Mouse (Mus musculus) cerebellum, adult 2 months (tissue): Measurements from ENCODE around the gene Ddx54. TPM values are rescaled to one million over a fixed set of nuclear protein-coding genes. Genes with fewer than 3 reads are reported as not detected.

Experiments
- DNase-seq, 2 experiments: peaks; one replicate each; pipeline ENCODE4 v3.0.0; 2021
- H3K27ac ChIP-seq: fragments of 200-500 bp; 2 replicates; pipeline ENCODE4 v1.5.1; 2012; ENCODE audit warnings: low read length, control low read depth, inconsistent platforms; ENCODE audit not compliant: insufficient read depth
- H3K27me3 ChIP-seq: fragments of 200-500 bp; 2 replicates; pipeline ENCODE4 v1.6.1; 2012; ENCODE audit warnings: inconsistent platforms, mild to moderate bottlenecking, low read length, moderate library complexity; ENCODE audit not compliant: control insufficient read depth, insufficient read depth
- H3K4me1 ChIP-seq: fragments of 200-500 bp; 2 replicates; pipeline ENCODE4 v1.6.1; 2011; ENCODE audit warnings: low read length; ENCODE audit not compliant: control insufficient read depth, insufficient read depth
- H3K4me3 ChIP-seq: fragments of 200-500 bp; replicated peaks from 2 replicates; pipeline ENCODE3; 2011; ENCODE audit warnings: mild to moderate bottlenecking, low read depth, low read length, control low read depth; ENCODE audit not compliant: insufficient read depth
- CTCF ChIP-seq: fragments of 200-500 bp; IDR thresholded peaks from 2 replicates; pipeline ENCODE4 v1.5.1; 2011; ENCODE audit warnings: low read depth, mild to moderate bottlenecking, control low read depth, low read length, moderate library complexity, borderline replicate concordance; ENCODE audit not compliant: insufficient read depth
- POLR2A ChIP-seq: fragments of 200-500 bp; IDR thresholded peaks from 2 replicates; pipeline ENCODE4 v1.6.1; 2011; ENCODE audit warnings: low read length, control low read depth, borderline replicate concordance; ENCODE audit not compliant: insufficient read depth
- WGBS: fragments of 180-500 bp; shearing (Covaris S2); methylation state at CpG from one replicate; pipeline ENCODE4 v1.1.7; 2018; 5-methylcytosine and 5-hydroxymethylcytosine counted together
- polyA plus RNA-seq: library from polyadenylated mRNA; depleted of rRNA; stranded (reverse); fragments of >200 nt; gene quantifications from 2 replicates; pipeline ENCODE4 v1.2.3, GENCODE M21; 2012

The Ddx54 gene
- polyA plus RNA-seq, 1 experiment = 25.4 TPM

DNA sequence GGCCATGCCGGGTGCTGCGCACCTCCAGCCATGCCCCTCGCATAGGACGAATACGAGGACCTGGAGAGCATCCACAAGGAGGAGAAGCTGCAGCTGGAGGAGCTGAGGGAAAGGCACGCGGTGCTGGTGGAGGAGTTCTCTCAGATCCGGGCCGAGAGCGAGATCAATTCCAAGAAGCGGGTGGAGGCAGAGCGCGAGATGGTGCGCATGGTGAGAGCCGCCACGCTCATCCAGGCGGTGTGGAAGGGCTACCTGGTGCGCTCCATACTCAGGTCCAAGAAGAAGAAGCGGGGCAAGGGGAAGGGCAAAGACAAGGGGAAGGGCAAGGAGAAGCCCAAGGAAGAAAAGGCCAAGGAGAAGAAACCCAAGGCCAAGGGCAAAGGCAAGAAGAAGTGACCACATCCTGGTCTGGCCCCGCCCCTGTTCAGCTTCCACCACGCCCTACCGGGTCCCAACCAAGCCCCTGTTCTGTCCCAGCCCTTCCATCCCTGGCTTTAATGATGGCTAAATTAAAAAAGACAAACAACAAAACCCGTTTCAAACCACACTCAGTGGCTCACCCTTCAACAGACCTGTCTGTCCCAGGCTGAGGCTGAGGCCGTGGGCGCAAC, 5.8 kb upstream of the Ddx54 start:
- Histone ChIP-seq H3K27ac (no peak overlapping the region), H3K27me3 (no peaks in the 10 kb centered on the region), H3K4me1 (peaks cover 15% of the 10 kb centered on the region), H3K4me3 (no peak overlapping the region)
- 79% methylated on average over 25 of the region's 25 CpGs for WGBS
- peak in 1 of 2 experiments; percentile 26 for DNase-seq
- no peak for TF ChIP-seq POLR2A
- no peak for TF ChIP-seq CTCF

GRCm38 (mm10) chr5:120607335-120607734, 5.2 kb upstream of the Ddx54 start:
- no peak overlapping the region for H3K27ac ChIP-seq
- WGBS = 84% methylated on average over 3 of the region's 3 CpGs
- peaks cover 10% of the 10 kb centered on the region for H3K4me1 ChIP-seq
- TF ChIP-seq CTCF = no peak
- no peak for TF ChIP-seq POLR2A
- H3K4me3 ChIP-seq = no peak overlapping the region
- no peaks in the 10 kb centered on the region for H3K27me3 ChIP-seq
- DNase-seq = no peak

DNA sequence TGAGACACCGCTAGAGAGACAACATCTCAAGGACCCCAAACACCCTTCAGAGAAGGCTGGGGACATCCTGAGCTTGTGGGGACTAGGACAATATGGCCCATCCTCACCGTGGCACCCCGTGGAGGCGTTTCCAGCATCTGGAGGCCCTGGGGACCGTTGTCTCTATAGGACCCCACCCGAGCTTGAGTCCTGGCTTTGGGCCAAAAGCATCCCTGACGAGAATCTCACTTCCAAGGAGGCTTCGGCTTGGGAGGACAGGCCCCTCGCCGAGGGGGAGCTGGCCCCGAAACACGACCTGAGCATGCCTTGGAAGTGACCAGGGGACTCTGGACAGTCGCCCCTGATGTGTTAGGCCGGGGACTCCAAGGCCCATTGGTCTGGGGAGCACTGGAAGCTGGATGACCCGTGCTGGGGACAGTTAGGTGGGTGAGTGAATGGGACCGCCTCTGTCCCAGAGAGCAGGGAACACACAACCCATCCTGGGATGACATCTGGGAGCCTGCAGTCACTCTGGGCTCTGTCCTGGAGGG, 3.2 kb upstream of the Ddx54 start:
- no peak for DNase-seq
- Histone ChIP-seq H3K4me3 (no peak overlapping the region), H3K27me3 (no peaks in the 10 kb centered on the region), H3K27ac (no peak overlapping the region), H3K4me1 (peaks cover 8% of the 10 kb centered on the region)
- 62% methylated on average over 16 of the region's 16 CpGs for WGBS
- TF ChIP-seq CTCF (no peak), POLR2A (no peak)

DNA sequence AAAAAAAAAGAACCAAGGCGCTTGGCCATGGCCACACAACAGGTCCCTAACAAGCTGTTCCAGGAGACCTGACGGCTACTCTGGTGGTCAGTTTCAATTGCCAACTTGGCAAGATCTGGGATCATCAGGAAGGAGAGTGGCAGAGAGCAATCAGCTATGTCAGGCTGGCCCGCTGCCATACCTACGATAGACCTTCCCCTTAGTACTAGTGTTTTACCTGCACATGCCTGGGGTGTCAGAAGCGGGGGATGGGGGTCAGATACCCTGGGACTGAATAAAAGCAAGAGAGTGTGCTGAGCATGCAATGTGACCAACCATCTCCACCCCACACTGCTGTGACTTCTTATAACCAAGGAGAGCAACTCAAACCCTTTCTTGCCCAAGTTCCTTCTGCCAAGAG, 1.6 kb upstream of the Ddx54 start:
- H3K4me1 ChIP-seq = peaks cover 8% of the 10 kb centered on the region
- DNase-seq = peak in 1 of 2 experiments; percentile 44
- no peak for TF ChIP-seq CTCF
- TF ChIP-seq POLR2A = no peak
- no peaks in the 10 kb centered on the region for H3K27me3 ChIP-seq
- no peak overlapping the region for H3K4me3 ChIP-seq
- H3K27ac ChIP-seq = no peak overlapping the region
- 48% methylated on average over 5 of the region's 5 CpGs for WGBS

- Histone ChIP-seq H3K27me3 (no peaks in the 10 kb centered on the region), H3K4me3 (peak overlapping the region; percentile 72), H3K27ac (no peak overlapping the region), H3K4me1 (peaks cover 8% of the 10 kb centered on the region)
- 20% methylated on average over 8 of the region's 8 CpGs for WGBS
- TF ChIP-seq CTCF = no peak
- TF ChIP-seq POLR2A = no peak
- DNase-seq = peak in 1 of 2 experiments; percentile 44
Measured at GRCm38 (mm10) chr5:120611416-120611815, 1.1 kb upstream of the Ddx54 start.

- under 1% methylated on average over 69 of the region's 69 CpGs for WGBS
Measured at GRCm38 (mm10) chr5:120612822-120613604, 474 bp downstream of the Ddx54 start.

GRCm38 (mm10) chr5:120615903-120616302, 3.4 kb downstream of the Ddx54 start:
- Histone ChIP-seq H3K27ac (no peak overlapping the region), H3K27me3 (no peaks in the 10 kb centered on the region), H3K4me3 (no peak overlapping the region), H3K4me1 (peaks cover 10% of the 10 kb centered on the region; the same call in 1 of the 2 replicates)
- 90% methylated on average over 4 of the region's 4 CpGs for WGBS
- TF ChIP-seq POLR2A (no peak), CTCF (peak; percentile 45)
- DNase-seq = no peak

More at GRCm38 (mm10) chr5:120612822-120613604, 474 bp downstream of the Ddx54 start:
- H3K4me1 ChIP-seq = peaks cover 8% of the 10 kb centered on the region
- H3K27ac ChIP-seq = peak overlapping the region; percentile 97
- H3K4me3 ChIP-seq = peak overlapping the region; percentile 97
- no peaks in the 10 kb centered on the region for H3K27me3 ChIP-seq
- TF ChIP-seq CTCF = no peak
- TF ChIP-seq POLR2A = peak; percentile 69
- DNase-seq = peak; percentile 100

- 86% methylated on average over 12 of the region's 12 CpGs for WGBS
- TF ChIP-seq CTCF (no peak), POLR2A (no peak)
- Histone ChIP-seq H3K27ac (no peak overlapping the region), H3K27me3 (no peaks in the 10 kb centered on the region), H3K4me3 (no peak overlapping the region), H3K4me1 (peaks cover 4% of the 10 kb centered on the region; the same call in 1 of the 2 replicates)
- no peak for DNase-seq
Measured at GRCm38 (mm10) chr5:120618778-120619177, 6.2 kb downstream of the Ddx54 start.
